Mouse (Mus musculus) gastrocnemius, postnatal 36 days (tissue): Measurements from ENCODE around the gene Abcb8. TPM values are rescaled to one million over a fixed set of nuclear protein-coding genes. Genes with fewer than 3 reads are reported as not detected.

Experiments used
- DNase-seq, 2 experiments: peaks; one replicate each; pipeline ENCODE4 v3.0.0; 2022
- intact Hi-C: fragments of 180-260 bp; cut with DNase I; formaldehyde crosslinking; loops from one replicate; pipeline ENCODE4 v1.15.1; 2025
- total RNA-seq, 2 experiments: library from RNA; stranded (reverse); gene quantifications; 2 replicates each; pipeline ENCODE4 v1.2.3; 2021

The Abcb8 gene
- total RNA-seq, 2 experiments from 2014 or later = 37.6 to 38.0 TPM

GRCm38 (mm10) chr5:24364963-24365362 lies 28.5 kb upstream of the Abcb8 start:
- intact Hi-C loops = no loop called here

DNA sequence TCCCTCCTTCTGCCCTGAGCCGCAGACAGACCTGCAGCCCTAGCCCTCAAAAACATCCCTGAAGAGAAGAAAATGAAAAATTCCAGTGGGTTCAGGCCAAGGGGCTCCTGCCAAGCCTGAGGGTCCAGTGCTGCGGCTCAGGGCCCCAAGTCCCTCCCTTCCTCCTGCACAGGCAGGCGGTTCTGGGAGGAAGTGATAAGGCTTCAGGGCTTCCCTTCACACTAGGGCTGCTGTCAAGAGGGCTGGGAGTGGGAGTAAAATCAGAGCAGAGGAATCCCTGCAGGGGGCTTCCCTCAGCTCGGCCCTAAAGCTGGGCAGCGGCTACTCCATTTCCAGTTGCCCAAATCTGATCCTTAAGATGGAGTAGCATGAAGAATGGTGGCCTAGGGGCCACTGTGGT lies 27.9 kb upstream of the Abcb8 start:
- intact Hi-C loops = no loop called here
- DNase-seq = no peak

More at GRCm38 (mm10) chr5:24364963-24365362, 28.5 kb upstream of the Abcb8 start:
- DNase-seq = no peak

GRCm38 (mm10) chr5:24366426-24366825 lies 27.0 kb upstream of the Abcb8 start:
- intact Hi-C loops = no loop called here
- DNase-seq = no peak

GRCm38 (mm10) chr5:24369767-24370166 lies 23.7 kb upstream of the Abcb8 start:
- no peak for DNase-seq
- intact Hi-C loops = no loop called here

DNA sequence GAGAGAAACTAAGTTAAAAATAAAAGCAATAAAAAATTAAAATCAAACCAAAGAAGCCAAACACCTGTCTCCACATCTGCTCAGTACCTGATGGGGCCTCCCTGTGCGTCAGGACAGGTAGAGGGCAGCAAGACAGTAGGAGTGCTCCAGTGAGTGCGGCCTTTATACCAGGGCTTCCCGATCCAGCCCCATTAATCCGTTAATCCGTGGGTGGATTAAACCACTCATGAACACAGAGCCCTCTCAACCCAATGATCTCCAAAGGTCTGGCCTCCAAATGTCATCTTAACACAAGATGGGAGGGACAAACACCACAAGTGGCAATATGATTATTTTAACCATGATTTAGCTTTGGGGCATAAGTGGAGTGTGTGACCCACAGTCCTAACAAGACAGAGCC lies 19.7 kb upstream of the Abcb8 start:
- DNase-seq = no peak
- intact Hi-C loops = no loop called here

DNA sequence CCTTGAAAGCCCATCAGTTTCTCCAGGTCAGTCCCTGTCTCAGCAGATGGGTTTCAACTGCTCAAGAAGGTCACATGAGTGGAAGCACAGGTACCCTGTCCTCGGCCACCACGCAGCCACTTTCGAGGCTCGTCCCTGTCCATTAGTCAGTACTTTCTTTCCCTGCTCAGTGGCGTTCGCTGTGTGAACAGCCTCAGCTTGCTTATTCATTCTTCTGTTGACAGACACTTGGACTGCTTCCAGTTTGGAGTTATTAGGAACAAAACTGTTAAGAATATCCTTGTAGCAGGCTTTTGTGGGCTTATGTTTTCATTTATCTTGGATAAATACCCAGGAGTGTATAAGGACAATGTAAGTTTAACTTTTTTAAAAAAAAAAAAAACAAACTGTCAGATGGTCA lies 19.2 kb upstream of the Abcb8 start:
- intact Hi-C loops = no loop called here
- DNase-seq = no peak

DNA sequence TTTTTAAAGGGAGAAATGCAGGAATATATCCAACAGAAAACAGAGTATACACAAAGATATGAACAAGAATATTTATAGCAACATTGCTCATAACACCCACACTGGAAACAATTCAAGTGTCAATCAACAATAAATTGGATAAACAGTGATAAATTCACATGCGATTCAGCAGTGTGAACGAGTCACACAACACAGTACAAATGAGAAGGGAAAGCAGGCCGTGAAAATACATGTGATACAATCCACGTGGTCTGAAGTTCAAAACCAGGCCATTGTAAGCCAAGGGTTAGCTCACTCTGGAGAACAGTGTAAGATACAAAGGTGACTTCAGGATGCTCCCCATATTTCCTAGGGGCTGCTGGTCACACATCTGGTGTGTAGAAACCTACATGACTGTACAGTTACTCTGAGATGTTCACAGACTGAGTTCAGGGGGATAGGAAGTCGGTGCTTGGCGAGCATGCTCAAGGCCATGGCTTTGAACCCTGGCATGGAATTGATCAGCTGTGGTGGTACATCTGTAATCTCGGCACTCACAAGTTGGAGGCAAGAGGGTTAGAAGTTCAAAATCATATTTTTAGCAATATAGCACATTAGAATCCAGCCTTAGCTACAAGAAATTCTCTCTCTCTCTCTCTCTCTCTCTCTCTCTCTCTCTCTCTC lies 18.7 kb upstream of the Abcb8 start:
- DNase-seq = no peak
- intact Hi-C loops = no loop called here

GRCm38 (mm10) chr5:24378700-24379099 lies 14.8 kb upstream of the Abcb8 start:
- no peak for DNase-seq
- intact Hi-C loops = no loop called here

DNA sequence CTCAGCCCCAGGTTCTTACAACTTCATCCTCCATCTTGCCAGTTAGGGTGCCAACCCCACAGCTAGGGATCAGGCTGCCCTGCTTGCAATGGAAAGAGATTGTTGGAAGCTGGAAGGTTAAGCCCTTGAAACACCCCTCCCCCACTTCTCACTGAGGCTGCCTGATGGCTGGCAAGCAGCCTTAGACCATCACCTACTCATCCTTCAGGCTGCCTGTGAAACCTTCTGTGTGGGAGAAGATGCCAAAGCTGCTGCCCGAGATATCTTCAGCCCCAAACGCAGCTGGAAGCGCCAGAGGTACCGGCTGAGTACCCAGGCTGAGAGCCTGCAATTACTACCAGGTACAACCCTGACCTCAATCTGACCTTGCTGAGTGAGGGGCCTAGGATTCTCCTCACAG lies 14.0 kb upstream of the Abcb8 start:
- intact Hi-C loops = no loop called here
- DNase-seq = no peak

- intact Hi-C loops = no loop called here
- DNase-seq = no peak
Observed at GRCm38 (mm10) chr5:24380499-24380898, 13.0 kb upstream of the Abcb8 start.

DNA sequence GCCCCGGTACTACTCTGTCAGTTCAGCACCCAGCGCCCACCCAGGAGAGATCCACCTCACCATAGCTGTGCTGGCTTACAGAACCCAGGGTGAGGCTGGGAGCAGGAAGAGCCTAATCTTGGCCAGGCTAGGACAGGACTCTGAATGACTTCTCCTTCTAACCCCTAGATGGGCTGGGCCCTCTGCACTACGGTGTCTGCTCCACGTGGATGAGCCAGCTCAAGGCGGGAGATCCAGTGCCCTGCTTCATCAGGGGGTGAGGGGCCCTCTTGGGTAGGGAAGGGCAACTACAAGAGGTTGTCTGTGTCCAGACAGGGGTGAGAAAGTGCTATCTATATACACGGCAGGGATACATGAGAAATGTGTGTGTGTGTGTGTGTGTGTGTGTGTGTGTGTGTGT lies 12.0 kb upstream of the Abcb8 start:
- no peak for DNase-seq
- intact Hi-C loops = no loop called here

- intact Hi-C loops = no loop called here
- DNase-seq = no peak
Observed at GRCm38 (mm10) chr5:24381988-24382387, 11.5 kb upstream of the Abcb8 start.

GRCm38 (mm10) chr5:24383026-24383859 lies 10.2 kb upstream of the Abcb8 start:
- peak; percentile 70 to 75 for DNase-seq
- intact Hi-C loops = no loop called here

DNA sequence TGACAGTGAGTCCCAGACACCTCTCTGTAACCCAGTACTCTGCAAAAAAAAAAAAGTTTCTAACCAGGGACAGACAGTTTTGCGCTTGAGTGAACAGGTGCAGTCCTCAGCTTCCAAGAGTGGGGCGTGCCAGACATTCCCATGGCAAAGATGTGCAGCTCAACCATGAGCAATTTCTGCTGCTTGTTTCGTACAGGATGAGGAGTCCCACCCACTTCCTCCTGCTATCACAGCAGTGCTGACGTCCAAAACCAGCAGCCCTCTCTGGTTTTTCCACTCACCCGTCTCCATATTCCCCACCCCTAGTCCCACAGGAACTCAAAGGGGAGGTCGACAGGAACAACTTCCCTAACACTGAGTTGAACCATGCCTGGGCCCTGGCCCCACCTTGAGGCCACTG lies 9.1 kb upstream of the Abcb8 start:
- intact Hi-C loops = no loop called here
- no peak for DNase-seq

DNA sequence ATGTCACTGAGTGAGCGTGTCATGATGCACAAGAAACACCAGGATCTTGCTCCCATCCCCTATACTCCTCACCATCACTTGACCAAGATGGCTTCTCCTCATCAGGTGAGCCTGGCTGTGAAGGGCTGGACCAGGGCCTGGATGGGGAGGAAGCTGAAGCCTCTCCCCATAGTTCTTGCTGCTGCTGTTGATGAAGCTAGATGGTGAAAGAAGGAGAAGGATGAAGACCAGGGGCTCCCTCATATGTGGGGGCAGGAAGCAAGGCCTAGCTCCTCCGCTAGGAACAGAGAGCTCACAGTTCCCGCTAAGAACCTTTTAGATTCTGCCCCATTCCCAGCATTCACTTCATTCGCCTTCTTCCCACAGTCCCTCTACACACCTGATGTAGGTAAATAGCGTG lies 8.1 kb upstream of the Abcb8 start:
- no peak for DNase-seq
- intact Hi-C loops = no loop called here

- DNase-seq = no peak
- intact Hi-C loops = no loop called here
Observed at GRCm38 (mm10) chr5:24385887-24386550, 7.4 kb upstream of the Abcb8 start.

DNA sequence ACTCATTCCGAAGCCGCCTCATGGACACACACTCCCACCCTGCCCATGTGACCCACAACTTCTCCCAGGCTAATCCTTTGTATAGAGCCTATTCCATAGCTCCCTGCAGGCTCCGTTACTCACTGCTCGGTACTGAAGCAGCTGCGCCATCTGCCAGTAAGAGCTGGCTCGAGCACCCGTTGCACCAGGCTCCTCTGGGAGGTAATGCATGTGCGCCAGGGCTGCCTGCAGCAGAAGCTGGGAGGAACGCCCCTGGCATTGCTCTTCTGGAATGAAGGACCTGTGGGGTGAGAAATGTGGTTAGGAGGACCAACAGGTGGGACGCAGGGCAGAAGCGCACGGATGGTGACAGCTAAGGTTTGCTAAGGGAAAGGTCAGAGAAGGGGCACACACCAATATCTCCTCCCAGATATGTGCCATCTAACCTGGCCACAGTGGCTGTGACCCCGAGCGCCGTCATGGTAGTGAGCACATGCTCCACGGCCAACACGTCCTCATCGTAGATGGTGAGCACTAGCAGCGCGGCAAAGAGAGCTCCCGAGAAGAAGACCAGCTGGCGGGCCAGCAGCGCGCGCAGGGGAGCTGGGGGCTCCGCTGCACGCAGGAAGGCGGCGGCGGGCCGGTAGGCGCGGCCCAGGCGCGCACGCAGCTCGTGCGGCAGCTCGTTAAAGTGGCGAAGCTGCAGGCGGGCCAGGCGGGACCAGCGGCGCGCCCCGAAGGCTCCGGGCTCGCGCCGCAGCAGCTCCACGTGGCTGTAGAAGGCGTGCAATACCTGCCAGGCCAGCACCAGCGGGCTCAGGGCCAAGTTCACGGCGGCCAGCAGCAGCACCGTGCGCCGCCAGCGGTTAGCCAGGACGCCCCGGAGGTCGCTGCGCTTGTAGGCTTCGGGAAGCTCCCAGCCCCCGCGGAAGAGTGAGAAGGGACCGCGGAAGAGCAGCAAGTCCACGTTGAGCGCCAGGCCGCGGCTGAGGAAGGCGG lies 5.9 kb upstream of the Abcb8 start:
- intact Hi-C loops = no loop called here
- DNase-seq = peak; percentile 36 to 46

DNA sequence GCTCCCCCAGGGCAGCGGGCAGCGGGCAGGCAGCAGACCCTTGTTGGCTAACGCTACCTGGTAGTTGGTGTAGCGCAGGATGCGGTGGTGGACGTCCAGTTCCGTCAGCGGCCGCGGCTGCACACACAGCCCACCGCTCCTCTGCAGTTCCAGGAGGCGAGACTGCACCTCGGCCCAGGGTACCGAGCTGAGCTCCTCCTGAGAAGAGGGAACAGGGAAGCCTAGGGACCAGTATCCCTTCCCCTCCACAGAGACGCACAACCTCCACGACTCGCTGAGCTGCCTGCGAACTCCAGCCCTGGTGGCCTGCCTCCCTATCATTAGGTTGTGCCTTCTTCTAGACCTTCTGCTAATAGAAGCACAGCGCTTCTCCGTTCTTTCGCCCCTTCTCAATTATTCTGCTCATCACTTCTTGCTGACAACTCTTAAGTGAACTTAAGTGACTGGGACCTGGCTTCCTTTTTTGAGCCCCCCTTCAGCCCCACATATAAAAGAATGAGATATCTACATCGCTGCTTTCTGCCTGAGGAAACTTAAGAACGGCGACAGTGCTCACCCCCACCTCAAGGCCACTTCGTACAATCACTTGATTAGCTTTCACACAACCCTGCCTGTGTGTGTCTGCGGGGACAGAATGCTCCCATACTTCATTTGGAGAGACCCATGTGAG lies 5.1 kb upstream of the Abcb8 start:
- DNase-seq = no peak
- intact Hi-C loops = no loop called here

GRCm38 (mm10) chr5:24389011-24389657 lies 4.3 kb upstream of the Abcb8 start:
- no peak for DNase-seq
- intact Hi-C loops = no loop called here
